Mouse (Mus musculus): ENCODE data around the gene Sh3bgrl2. TPM values are rescaled to one million over a fixed set of nuclear protein-coding genes. Genes with fewer than 3 reads are reported as not detected.

Gene Sh3bgrl2
- 6.0 and 7.9 TPM in 2 replicates for polyA plus RNA-seq (2021; fragmentation: Nextera tagmentation)
- long read RNA-seq, experiment 1, full-length matches to known transcripts = 9 of 18 reads
- long read RNA-seq, experiment 1, partial matches to known transcripts = 0 of 18 reads
- long read RNA-seq, experiment 1, other reads (novel, unspliced or antisense) = 9 of 18 reads
- long read RNA-seq, experiment 2, full-length matches to known transcripts = 108 of 119 reads
- long read RNA-seq, experiment 2, partial matches to known transcripts = 0 of 119 reads
- long read RNA-seq, experiment 2, other reads (novel, unspliced or antisense) = 11 of 119 reads

DNA sequence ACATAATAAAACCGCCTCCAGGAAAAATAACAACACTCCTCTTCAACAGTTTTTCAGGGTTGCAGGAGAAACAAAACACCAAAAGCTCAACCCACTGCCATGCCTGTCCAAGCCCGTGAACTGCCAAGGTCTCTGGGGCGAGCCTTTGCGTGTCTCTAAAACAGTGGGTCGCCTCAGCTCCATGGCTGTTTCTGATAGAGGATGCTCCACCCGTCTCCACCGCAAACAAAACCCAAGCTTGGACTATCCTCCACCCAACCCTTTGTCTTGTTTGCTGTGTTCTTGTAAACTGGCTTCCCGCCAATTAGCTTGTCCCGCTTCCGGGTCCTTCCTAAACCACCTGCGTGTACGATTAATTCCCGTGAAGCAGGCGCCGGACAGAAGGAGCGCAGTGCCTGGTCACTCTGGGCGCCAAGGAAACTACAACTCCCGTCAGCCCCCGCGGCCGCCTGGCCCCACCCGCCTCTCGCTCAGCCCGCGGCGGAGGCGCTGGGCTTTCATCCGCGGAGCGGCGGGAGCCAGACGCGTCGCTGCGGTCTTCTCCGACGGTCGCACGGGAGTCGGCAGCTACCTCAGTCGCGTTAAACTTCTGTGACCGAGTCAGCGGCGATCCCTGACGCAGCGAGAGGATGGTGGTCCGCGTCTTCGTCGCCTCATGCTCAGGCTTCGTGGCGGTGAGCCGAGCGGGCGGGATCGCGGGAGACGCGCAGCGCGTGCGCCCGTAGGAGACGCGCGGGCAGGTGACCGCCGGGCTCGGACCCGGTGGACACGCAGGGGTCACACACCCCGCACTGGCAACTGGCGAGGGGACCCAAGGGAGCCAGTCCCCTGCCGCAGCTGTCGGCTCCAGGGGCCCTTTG, at the start of gene Sh3bgrl2:
TSS of gene Sh3bgrl2 (plus strand) at position 498 of the 860 bp plus-strand sequence.

Other genes starting within 250 kb of the Sh3bgrl2 start
- 6.3 TPM in 2 replicates for gene Lca5, start 107.2 kb upstream of the Sh3bgrl2 start, polyA plus RNA-seq (2021; fragmentation: Nextera tagmentation)